Comparison of ENCODE assay signal across 32 mouse cellular contexts in the genomic region with DNA sequence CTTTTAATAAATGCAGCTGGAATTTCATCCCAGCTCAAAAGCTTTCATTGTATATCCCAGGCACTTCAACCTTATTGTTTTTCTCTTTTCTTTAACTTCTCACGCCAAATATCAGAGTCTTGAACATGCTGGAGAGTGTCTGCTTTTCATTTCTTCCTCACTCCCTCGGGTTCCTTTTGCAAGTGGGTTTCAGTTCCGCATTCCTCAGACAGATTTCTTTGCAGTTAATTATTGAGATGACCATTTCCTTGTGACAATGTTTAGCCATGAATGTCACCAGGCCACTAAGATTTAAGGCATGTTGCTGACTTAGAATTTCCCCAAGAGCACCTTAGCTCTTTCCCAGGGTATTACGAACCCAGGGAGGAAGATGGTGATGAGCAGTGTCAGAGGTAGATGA.
"Had no signal": no experiment of that assay in that cellular context is flagged by ENCODE, and none has a peak within 500 bp of the region (broad histone marks: within the 10 kb centered on the region; RNA-seq: fewer than 3 reads in every experiment).

No protein-coding gene starts in this region.

- H3K36me3 ChIP-seq: limb, embryonic 10.5 days; limb, embryonic 12.5 days; limb, embryonic 13.5 days; limb, embryonic 15.5 days; liver, embryonic 12.5 days; liver, embryonic 13.5 days; liver, embryonic 15.5 days; lung, embryonic 15.5 days; midbrain, embryonic 10.5 days; midbrain, embryonic 12.5 days; midbrain, embryonic 13.5 days; midbrain, embryonic 15.5 days; neural tube, embryonic 12.5 days had no signal

- H3K27me3 ChIP-seq: limb, embryonic 12.5 days; limb, embryonic 13.5 days; limb, embryonic 15.5 days; liver, embryonic 12.5 days; liver, embryonic 13.5 days; liver, embryonic 15.5 days; lung, embryonic 15.5 days; megakaryocyte, embryonic 14.5 days; midbrain, embryonic 12.5 days; midbrain, embryonic 13.5 days; midbrain, embryonic 15.5 days; neural tube, embryonic 12.5 days had no signal

- H3K4me1 ChIP-seq: limb, embryonic 12.5 days; limb, embryonic 15.5 days; liver, embryonic 12.5 days; liver, embryonic 13.5 days; liver, embryonic 15.5 days; lung, embryonic 15.5 days; megakaryocyte, embryonic 14.5 days had no signal

- ATAC-seq: liver, embryonic 12.5 days; liver, postnatal 0 days; lung, postnatal 0 days; midbrain, embryonic 13.5 days; midbrain, embryonic 15.5 days; midbrain, embryonic 16.5 days had no signal

- H3K27ac ChIP-seq: limb, embryonic 10.5 days; limb, embryonic 12.5 days; limb, embryonic 13.5 days; limb, embryonic 15.5 days; liver, embryonic 12.5 days; liver, embryonic 13.5 days; liver, embryonic 14.5 days; liver, embryonic 15.5 days; lung, embryonic 15.5 days; macrophage; midbrain, embryonic 10.5 days; midbrain, embryonic 12.5 days; midbrain, embryonic 13.5 days; midbrain, embryonic 15.5 days; neural tube, embryonic 12.5 days had no signal

- H3K4me2 ChIP-seq: limb, embryonic 12.5 days; limb, embryonic 13.5 days; limb, embryonic 15.5 days; liver, embryonic 11.5 days; liver, embryonic 12.5 days; liver, embryonic 13.5 days; liver, embryonic 15.5 days; lung, embryonic 14.5 days; lung, embryonic 15.5 days; midbrain, embryonic 11.5 days; midbrain, embryonic 12.5 days; midbrain, embryonic 13.5 days; midbrain, embryonic 15.5 days; neural tube, embryonic 12.5 days had no signal

- H3K9me3 ChIP-seq: limb, embryonic 10.5 days; limb, embryonic 12.5 days; limb, embryonic 13.5 days; limb, embryonic 15.5 days; liver, embryonic 12.5 days; liver, embryonic 13.5 days; liver, embryonic 15.5 days; lung, embryonic 15.5 days; midbrain, embryonic 10.5 days; midbrain, embryonic 12.5 days; midbrain, embryonic 13.5 days; midbrain, embryonic 15.5 days; neural tube, embryonic 12.5 days had no signal

- DNase-seq: left cerebral cortex, postnatal 4 days; liver; liver, embryonic 13.5 days; liver, postnatal 0 days; lung, adult 18-20 months; lung, adult 2 months; lung, embryonic 14.5 days; lung, postnatal 10 days; lung, postnatal 14 days; lung, postnatal 36 days; lung, postnatal 4 days; midbrain, embryonic 14.5 days had no signal

- H3K4me3 ChIP-seq: limb, embryonic 10.5 days; limb, embryonic 12.5 days; limb, embryonic 13.5 days; limb, embryonic 15.5 days; liver, embryonic 12.5 days; liver, embryonic 13.5 days; liver, embryonic 15.5 days; lung, embryonic 15.5 days; megakaryocyte, embryonic 14.5 days; midbrain, embryonic 10.5 days; midbrain, embryonic 12.5 days; midbrain, embryonic 13.5 days; midbrain, embryonic 15.5 days; myocyte; neural tube, embryonic 12.5 days had no signal

- H3K9ac ChIP-seq: limb, embryonic 12.5 days; limb, embryonic 13.5 days; limb, embryonic 15.5 days; liver, embryonic 12.5 days; liver, embryonic 13.5 days; liver, embryonic 14.5 days; liver, embryonic 15.5 days; liver, postnatal 0 days; lung, embryonic 14.5 days; lung, embryonic 15.5 days; midbrain, embryonic 12.5 days; midbrain, embryonic 13.5 days; midbrain, embryonic 15.5 days; neural tube, embryonic 12.5 days had no signal
